Mouse (Mus musculus) spleen, adult 2 months (tissue): ENCODE data around the gene Cd81.

ENCODE experiments used
- CTCF ChIP-seq: fragments of 200-500 bp; IDR thresholded peaks from 2 replicates; pipeline ENCODE4 v1.5.1; 2011; ENCODE audit warnings: mild to moderate bottlenecking, inconsistent platforms; ENCODE audit not compliant: insufficient read depth, insufficient read length, insufficient replicate concordance; ENCODE audit errors: extremely low read depth
- POLR2A ChIP-seq: fragments of 200-500 bp; IDR thresholded peaks from 2 replicates; pipeline ENCODE4 v1.6.1; 2011; ENCODE audit warnings: low read depth, low read length, inconsistent platforms

DNA sequence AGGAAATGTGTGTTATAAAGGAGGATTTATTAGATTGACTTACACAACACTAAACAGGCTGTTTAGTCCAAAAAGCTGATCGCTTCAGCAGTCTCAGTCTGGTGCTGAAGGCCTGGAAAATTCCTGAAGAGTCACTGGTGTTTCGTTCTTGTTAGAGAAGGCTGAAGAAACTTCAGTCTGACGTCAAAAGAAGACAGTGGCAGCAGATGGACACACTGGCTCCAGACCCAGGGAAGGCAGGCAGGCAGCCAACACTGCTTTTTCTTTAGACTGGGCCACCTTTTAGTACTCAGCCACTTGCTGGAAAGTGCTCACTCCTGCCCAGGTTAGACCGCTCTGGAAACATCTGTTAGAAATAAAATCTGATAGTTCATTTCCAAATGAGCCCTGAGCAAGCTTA lies 19.0 kb upstream of the Cd81 start:
- TF ChIP-seq POLR2A (no peak), CTCF (no peak)
